Mouse (Mus musculus) myocyte (in vitro differentiated cells): Measurements from ENCODE around the gene Cela1. TPM values are rescaled to one million over a fixed set of nuclear protein-coding genes. Genes with fewer than 3 reads are reported as not detected.

ENCODE experiments used
- H3K27me3 ChIP-seq: one replicate; pipeline ENCODE4 v1.6.1; 2011; ENCODE audit not compliant: control insufficient read depth, insufficient read depth, insufficient read length
- H3K36me3 ChIP-seq: one replicate; pipeline ENCODE4 v1.6.1; 2011; ENCODE audit not compliant: control insufficient read depth, insufficient read depth
- H3K4me2 ChIP-seq: one replicate; pipeline ENCODE4 v1.6.1; 2011; ENCODE audit warnings: low read depth, control low read depth
- H3K4me3 ChIP-seq: one replicate; pipeline ENCODE4 v1.5.1; 2011; ENCODE audit warnings: mild to moderate bottlenecking, control low read depth, moderate library complexity
- H3K79me2 ChIP-seq: one replicate; pipeline ENCODE4 v1.6.1; 2011; ENCODE audit not compliant: control insufficient read depth, insufficient read depth
- H3ac ChIP-seq: one replicate; pipeline ENCODE4 v1.6.1; 2011; ENCODE audit not compliant: control insufficient read depth, insufficient read length
- CEBPB ChIP-seq: IDR thresholded peaks from 2 replicates; pipeline ENCODE4 v1.6.1; 2011; ENCODE audit warnings: mild to moderate bottlenecking, moderate library complexity; ENCODE audit not compliant: poor library complexity, insufficient read depth, severe bottlenecking
- E2F4 ChIP-seq: IDR thresholded peaks from one replicate; pipeline ENCODE4 v1.6.1; 2011; ENCODE audit warnings: mild to moderate bottlenecking, control low read depth, moderate library complexity; ENCODE audit not compliant: insufficient read depth
- MAX ChIP-seq: IDR thresholded peaks from one replicate; pipeline ENCODE4 v1.6.1; 2011; ENCODE audit warnings: low read depth, mild to moderate bottlenecking, control low read depth
- MYOD1 ChIP-seq, 3 experiments: IDR thresholded peaks; one replicate each; pipeline ENCODE4 v1.6.1; 2011; ENCODE audit warnings: control low read depth in 2 of 3, low read depth in 2 of 3, mild to moderate bottlenecking in 2 of 3, moderate library complexity in 1 of 3; ENCODE audit not compliant: insufficient read length in 2 of 3, control insufficient read depth in 1 of 3
- MYOG ChIP-seq, 3 experiments: IDR thresholded peaks; one replicate each; pipeline ENCODE4 v1.6.1; 2011; ENCODE audit warnings: control low read depth in 2 of 3, low read depth in 2 of 3, mild to moderate bottlenecking in 2 of 3; ENCODE audit not compliant: insufficient read length in 2 of 3, control insufficient read depth in 1 of 3, insufficient read depth in 1 of 3
- POLR2A ChIP-seq: IDR thresholded peaks from one replicate; pipeline ENCODE4 v1.6.1; 2011; ENCODE audit warnings: low read depth, mild to moderate bottlenecking, control low read depth, moderate library complexity; ENCODE audit not compliant: insufficient read length
- POLR2AphosphoS2 ChIP-seq: IDR thresholded peaks from one replicate; pipeline ENCODE4 v1.6.1; 2011; ENCODE audit warnings: low read depth, control low read depth; ENCODE audit not compliant: insufficient read length
- REST ChIP-seq: IDR thresholded peaks from one replicate; pipeline ENCODE4 v1.6.1; 2011; ENCODE audit warnings: mild to moderate bottlenecking, control low read depth, moderate library complexity; ENCODE audit not compliant: insufficient read depth, insufficient read length
- SRF ChIP-seq: IDR thresholded peaks from one replicate; pipeline ENCODE4 v1.6.1; 2011; ENCODE audit warnings: low read depth; ENCODE audit not compliant: control insufficient read depth, insufficient read length
- TCF12 ChIP-seq: IDR thresholded peaks from one replicate; pipeline ENCODE4 v1.6.1; 2011; ENCODE audit warnings: mild to moderate bottlenecking, control low read depth; ENCODE audit not compliant: poor library complexity, insufficient read depth, severe bottlenecking
- TCF3 ChIP-seq: IDR thresholded peaks from one replicate; pipeline ENCODE4 v1.6.1; 2011; ENCODE audit warnings: low read depth, control low read depth; ENCODE audit not compliant: insufficient read length
- USF1 ChIP-seq: IDR thresholded peaks from one replicate; pipeline ENCODE4 v1.6.1; 2011; ENCODE audit warnings: low read depth, mild to moderate bottlenecking, control low read depth, moderate library complexity
- polyA plus RNA-seq: library from polyadenylated mRNA; unstranded; fragments of >200 nt; fragmentation: generic; extraction: Trizol; gene quantifications from one replicate; pipeline ENCODE4 v1.2.1, GENCODE M21; 2012; ENCODE audit warnings: missing spikeins

Gene Cela1
- polyA plus RNA-seq, 1 experiment, result 23.5 TPM

DNA sequence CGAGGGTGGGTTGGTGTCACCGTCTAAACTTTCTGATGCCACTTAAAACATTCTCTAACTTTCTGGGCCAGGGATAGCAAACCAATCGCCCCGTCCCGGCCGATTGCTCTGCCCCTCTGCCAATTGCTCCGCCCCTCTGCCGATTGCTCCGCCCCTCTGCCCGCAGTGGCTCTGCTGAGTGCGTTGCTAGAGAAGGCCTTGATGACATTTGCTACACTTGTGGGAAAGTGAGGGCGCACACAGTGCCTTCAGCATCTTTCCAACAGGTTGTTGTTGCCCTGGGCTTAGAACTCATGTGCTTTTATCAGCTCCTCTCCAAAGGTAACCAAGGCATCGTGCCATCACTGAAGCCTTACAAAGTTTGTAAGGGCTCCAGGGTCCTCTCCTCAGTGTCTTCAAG is 2.5 kb downstream of the Cela1 start:
- H3K36me3 ChIP-seq, result no peaks in the 10 kb centered on the region
- H3K27me3 ChIP-seq, result no peaks in the 10 kb centered on the region
- no peak overlapping the region for H3K4me2 ChIP-seq
- H3ac ChIP-seq, result no peak overlapping the region
- H3K79me2 ChIP-seq, result no peaks in the 10 kb centered on the region
- H3K4me3 ChIP-seq, result no peak overlapping the region
- TF ChIP-seq MYOG (IDR thresholded peaks at IDR 0.05; ENCODE audit: control insufficient read depth in 1 of 3, insufficient read depth in 1 of 3, insufficient read length in 2 of 3, low read depth in 2 of 3) (no peak), TCF12 (no peak), POLR2AphosphoS2 (no peak), SRF (no peak), CEBPB (no peak), MAX (no peak), E2F4 (no peak), TCF3 (no peak), MYOD1 (IDR thresholded peaks at IDR 0.05; ENCODE audit: control insufficient read depth in 1 of 3, insufficient read length in 2 of 3, low read depth in 2 of 3) (no peak), POLR2A (no peak), USF1 (no peak), REST (no peak)

DNA sequence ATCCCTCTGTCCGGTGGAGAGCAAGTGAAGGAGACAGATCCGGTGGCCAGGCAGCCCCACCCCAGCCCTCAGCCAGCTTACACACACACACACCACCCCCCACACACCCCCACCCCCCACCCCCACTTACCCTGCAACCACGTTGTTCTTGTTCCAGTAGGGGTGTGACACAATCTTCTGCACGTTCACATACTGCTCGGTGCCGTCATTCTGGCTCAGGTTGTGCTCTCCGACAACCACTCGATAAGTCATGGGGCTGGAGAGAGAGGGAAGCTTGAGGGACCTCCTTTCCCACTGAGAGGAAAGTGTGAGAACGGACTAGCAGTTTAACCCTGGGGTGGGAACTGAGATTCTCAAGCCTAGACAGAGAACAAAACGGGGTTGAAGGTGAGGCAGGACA is 3.3 kb downstream of the Cela1 start:
- Histone ChIP-seq H3K36me3 (no peaks in the 10 kb centered on the region), H3K4me3 (no peak overlapping the region), H3ac (no peak overlapping the region), H3K79me2 (no peaks in the 10 kb centered on the region), H3K4me2 (no peak overlapping the region), H3K27me3 (no peaks in the 10 kb centered on the region)
- no peak for TF ChIP-seq CEBPB

DNA sequence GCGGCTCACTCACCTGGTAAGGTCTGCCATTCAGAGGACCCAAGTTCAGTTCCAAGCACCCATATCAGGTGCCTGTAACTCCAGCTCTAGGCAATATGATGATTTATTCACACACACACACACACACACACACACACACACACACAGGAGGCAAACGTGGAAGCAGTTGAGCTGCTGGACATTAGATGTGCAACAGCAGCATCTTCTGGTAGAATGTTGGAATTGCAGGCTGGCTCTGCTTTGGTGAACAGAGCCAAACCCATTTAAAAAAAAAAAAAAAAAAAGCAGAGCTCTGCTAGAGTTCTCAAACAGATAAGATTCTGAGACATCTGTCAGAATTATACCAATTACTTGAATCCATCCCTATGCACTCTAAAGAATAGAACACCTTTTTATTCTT is 4.7 kb downstream of the Cela1 start:
- H3K79me2 ChIP-seq, result no peaks in the 10 kb centered on the region
- no peak overlapping the region for H3K4me3 ChIP-seq
- H3ac ChIP-seq, result no peak overlapping the region
- H3K4me2 ChIP-seq, result no peak overlapping the region
- no peaks in the 10 kb centered on the region for H3K36me3 ChIP-seq
- H3K27me3 ChIP-seq, result no peaks in the 10 kb centered on the region
- peak in 1 of 3 experiments; percentile 2 for TF ChIP-seq MYOD1 (IDR thresholded peaks at IDR 0.05; ENCODE audit: control insufficient read depth in 1 of 3, insufficient read length in 2 of 3, low read depth in 2 of 3)
- no peak for TF ChIP-seq MYOG (IDR thresholded peaks at IDR 0.05; ENCODE audit: control insufficient read depth in 1 of 3, insufficient read depth in 1 of 3, insufficient read length in 2 of 3, low read depth in 2 of 3)

DNA sequence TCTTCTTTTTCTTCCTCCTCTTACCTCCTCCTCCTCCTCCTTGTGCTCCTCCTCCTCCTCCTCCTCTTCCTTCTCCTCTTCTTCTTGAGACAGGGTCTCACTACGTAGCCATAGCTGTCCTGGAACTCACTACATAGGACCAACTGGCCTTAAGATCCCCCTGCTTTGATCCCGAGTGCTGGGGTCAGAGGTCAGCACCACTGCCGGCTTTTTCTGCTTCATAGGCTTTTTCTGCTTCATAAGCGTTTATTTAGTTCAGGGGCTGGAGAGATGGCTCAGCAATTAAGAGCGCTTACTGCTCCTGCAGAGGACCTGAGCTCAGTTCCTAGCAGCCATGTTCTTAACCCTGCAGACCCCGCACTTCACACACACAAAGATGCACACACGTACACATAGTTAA is 6.0 kb downstream of the Cela1 start:
- Histone ChIP-seq H3K4me3 (no peak overlapping the region), H3ac (no peak overlapping the region), H3K27me3 (no peaks in the 10 kb centered on the region), H3K36me3 (no peaks in the 10 kb centered on the region), H3K4me2 (no peak overlapping the region), H3K79me2 (no peaks in the 10 kb centered on the region)
- TF ChIP-seq CEBPB (no peak), REST (no peak), TCF3 (no peak), POLR2A (no peak), SRF (no peak), USF1 (no peak), MYOD1 (IDR thresholded peaks at IDR 0.05; ENCODE audit: control insufficient read depth in 1 of 3, insufficient read length in 2 of 3, low read depth in 2 of 3) (no peak), TCF12 (no peak)

DNA sequence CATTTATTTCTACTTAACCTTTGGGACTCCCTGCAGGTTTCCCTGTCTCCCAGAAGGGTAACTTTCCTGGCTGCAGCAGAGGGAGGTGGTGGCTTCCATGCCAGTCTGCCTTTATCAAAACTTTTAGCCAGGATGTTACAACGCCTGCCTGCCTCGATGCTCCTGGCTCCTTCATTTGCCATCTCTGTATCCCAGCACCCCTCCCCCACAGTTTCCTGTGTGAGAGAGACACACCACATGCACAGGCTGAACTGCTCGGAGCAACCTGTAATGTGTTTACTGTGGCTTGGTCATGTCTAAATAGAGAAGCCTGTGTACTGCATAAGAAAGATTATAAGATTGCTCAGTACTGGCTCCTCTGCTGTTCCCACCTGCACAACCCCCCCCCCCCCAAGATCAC is 7.3 kb downstream of the Cela1 start:
- Histone ChIP-seq H3ac (no peak overlapping the region), H3K79me2 (no peaks in the 10 kb centered on the region), H3K4me3 (no peak overlapping the region), H3K27me3 (no peaks in the 10 kb centered on the region), H3K36me3 (no peaks in the 10 kb centered on the region), H3K4me2 (no peak overlapping the region)
- TF ChIP-seq SRF (no peak), MYOG (IDR thresholded peaks at IDR 0.05; ENCODE audit: control insufficient read depth in 1 of 3, insufficient read depth in 1 of 3, insufficient read length in 2 of 3, low read depth in 2 of 3) (no peak), POLR2A (no peak), TCF3 (no peak), REST (no peak), MAX (no peak), E2F4 (no peak), MYOD1 (IDR thresholded peaks at IDR 0.05; ENCODE audit: control insufficient read depth in 1 of 3, insufficient read length in 2 of 3, low read depth in 2 of 3) (no peak), CEBPB (no peak), POLR2AphosphoS2 (no peak), USF1 (no peak), TCF12 (no peak)

DNA sequence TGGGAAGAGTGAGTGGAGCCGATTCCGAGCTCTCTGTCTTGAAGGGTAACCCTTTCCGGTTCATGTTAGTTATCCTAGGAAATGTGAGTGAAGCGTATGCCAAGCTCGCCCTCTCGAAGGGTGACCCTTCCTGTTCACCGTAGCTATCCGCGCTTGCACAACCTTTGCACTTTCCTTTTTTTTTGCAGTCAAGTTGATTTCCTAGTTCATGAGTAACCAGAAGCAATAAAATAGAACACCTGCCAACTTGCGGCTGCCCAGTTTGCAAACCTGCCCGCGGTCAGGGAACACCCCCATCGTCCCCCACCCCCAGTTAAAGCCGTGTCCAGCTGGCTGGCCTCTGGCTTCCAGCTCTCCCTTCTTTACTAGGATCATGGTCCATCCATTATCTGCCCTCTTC is 8.7 kb downstream of the Cela1 start:
- H3ac ChIP-seq, result no peak overlapping the region
- no peak for TF ChIP-seq TCF12
- TF ChIP-seq E2F4, result no peak
- no peak for TF ChIP-seq POLR2AphosphoS2
- TF ChIP-seq CEBPB, result no peak
- no peak for TF ChIP-seq MYOD1 (IDR thresholded peaks at IDR 0.05; ENCODE audit: control insufficient read depth in 1 of 3, insufficient read length in 2 of 3, low read depth in 2 of 3)
- no peak for TF ChIP-seq TCF3
- TF ChIP-seq USF1, result no peak
- no peak for TF ChIP-seq SRF
- no peak for TF ChIP-seq POLR2A
- no peak for TF ChIP-seq MAX
- no peak for TF ChIP-seq MYOG (IDR thresholded peaks at IDR 0.05; ENCODE audit: control insufficient read depth in 1 of 3, insufficient read depth in 1 of 3, insufficient read length in 2 of 3, low read depth in 2 of 3)
- TF ChIP-seq REST, result no peak
- H3K4me3 ChIP-seq, result no peak overlapping the region
- no peaks in the 10 kb centered on the region for H3K27me3 ChIP-seq
- H3K4me2 ChIP-seq, result no peak overlapping the region
- no peaks in the 10 kb centered on the region for H3K79me2 ChIP-seq
- H3K36me3 ChIP-seq, result no peaks in the 10 kb centered on the region
